Mouse (Mus musculus): ENCODE results near the gene Cetn4. TPM values are rescaled to one million over a fixed set of nuclear protein-coding genes. Genes with fewer than 3 reads are reported as not detected.

The Cetn4 gene
- polyA plus RNA-seq, 1 experiment from 2014 or later = 2.9 TPM

DNA sequence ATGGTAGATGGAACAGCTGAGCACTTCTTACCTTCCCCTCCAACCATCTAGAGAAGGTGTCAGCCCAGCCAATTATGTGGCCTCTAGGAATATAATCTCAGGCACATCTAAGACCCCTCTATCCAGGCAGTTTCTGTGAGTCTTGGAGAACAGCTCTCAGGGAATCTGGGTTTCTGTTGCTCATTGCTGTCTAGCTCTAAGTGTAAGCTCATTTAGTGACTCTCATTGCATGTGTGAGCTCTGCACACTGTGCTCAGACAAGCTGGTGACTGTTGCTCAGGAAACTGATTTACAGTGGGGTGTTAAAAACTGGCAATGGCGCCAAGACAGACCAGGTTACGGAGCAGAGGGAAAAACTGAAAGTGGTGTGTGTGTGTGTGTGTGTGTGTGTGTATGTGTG is 20.6 kb downstream of the Cetn4 start:
- no peak for ATAC-seq (ENCODE audit: low FRiP score)
- WGBS = 100% methylated on average over 2 of the region's 2 CpGs
- H3K4me2 ChIP-seq (replicated peaks) = no peak overlapping the region
- no peak overlapping the region for H3K9ac ChIP-seq
- no peaks in the 10 kb centered on the region for H3K36me3 ChIP-seq
- H3K9me3 ChIP-seq (replicated peaks) = no peaks in the 10 kb centered on the region
- no peak overlapping the region for H3K27ac ChIP-seq
- no peaks in the 10 kb centered on the region for H3K27me3 ChIP-seq
- H3K4me1 ChIP-seq = 0 out of 2 replicates have a peak, but pooled peaks cover 3% of the 10 kb centered on the region
- no peak overlapping the region for H3K4me3 ChIP-seq

DNA sequence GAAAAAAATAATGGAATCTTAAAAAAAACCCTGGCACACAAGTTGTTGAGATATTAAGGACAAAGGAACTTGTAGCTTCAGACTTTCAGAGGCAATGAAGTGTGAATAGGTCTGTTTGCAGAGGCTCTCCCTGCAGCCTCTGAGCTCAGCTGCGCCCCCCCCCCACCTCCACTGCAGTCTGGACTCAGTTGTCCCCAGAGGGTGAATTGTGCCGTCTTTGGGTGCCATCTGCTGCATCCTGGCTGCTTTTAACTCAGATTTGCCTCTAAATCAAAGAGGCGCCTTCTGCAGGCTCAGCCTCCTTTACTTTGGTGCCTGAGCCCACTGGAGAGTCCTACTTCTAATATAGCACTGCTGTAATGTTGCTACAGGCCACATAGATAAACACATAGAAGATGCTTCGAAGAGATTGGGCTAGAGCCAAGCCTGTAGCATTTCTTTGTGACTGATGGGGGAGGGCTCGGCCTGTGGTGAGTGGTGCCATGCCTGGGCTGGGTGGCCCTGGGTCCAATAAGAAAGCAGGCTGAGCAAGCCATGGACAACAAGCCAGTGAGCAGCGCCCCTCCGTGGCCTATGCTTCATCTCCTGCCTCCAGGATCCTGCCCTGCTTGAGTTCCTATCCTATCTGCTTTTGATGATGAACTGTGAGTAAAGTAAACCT is 21.5 kb downstream of the Cetn4 start:
- H3K4me2 ChIP-seq (replicated peaks) = no peak overlapping the region
- no peaks in the 10 kb centered on the region for H3K27me3 ChIP-seq
- 69% methylated on average over 7 of the region's 7 CpGs for WGBS
- no peaks in the 10 kb centered on the region for H3K36me3 ChIP-seq
- H3K9ac ChIP-seq = no peak overlapping the region
- H3K4me1 ChIP-seq = 0 out of 2 replicates have a peak, but pooled peaks cover 3% of the 10 kb centered on the region
- H3K27ac ChIP-seq = no peak overlapping the region
- 0 out of 2 replicates have a peak, but pooled peaks have one; percentile 32 for ATAC-seq (ENCODE audit: low FRiP score)
- H3K4me3 ChIP-seq = no peak overlapping the region
- no peaks in the 10 kb centered on the region for H3K9me3 ChIP-seq (replicated peaks)

GRCm38 (mm10) chr3:37289237-37289636 is 23.3 kb downstream of the Cetn4 start:
- 98% methylated on average over 2 of the region's 2 CpGs for WGBS
- Histone ChIP-seq H3K4me3 (no peak overlapping the region), H3K9ac (no peak overlapping the region), H3K27ac (no peak overlapping the region), H3K9me3 (replicated peaks) (no peaks in the 10 kb centered on the region), H3K4me1 (0 out of 2 replicates have a peak, but pooled peaks cover 3% of the 10 kb centered on the region), H3K4me2 (replicated peaks) (no peak overlapping the region), H3K27me3 (no peaks in the 10 kb centered on the region), H3K36me3 (no peaks in the 10 kb centered on the region)
- no peak for ATAC-seq (ENCODE audit: low FRiP score)

- Histone ChIP-seq H3K9ac (no peak overlapping the region), H3K4me1 (no peaks in the 10 kb centered on the region), H3K9me3 (replicated peaks) (no peaks in the 10 kb centered on the region), H3K27me3 (no peaks in the 10 kb centered on the region), H3K4me2 (replicated peaks) (no peak overlapping the region), H3K27ac (no peak overlapping the region), H3K36me3 (no peaks in the 10 kb centered on the region), H3K4me3 (no peak overlapping the region)
- WGBS = 82% methylated on average over 4 of the region's 4 CpGs
- ATAC-seq (ENCODE audit: low FRiP score) = no peak
These were observed 29.3 kb downstream of the Cetn4 start for GRCm38 (mm10) chr3:37283234-37283633.

- no peaks in the 10 kb centered on the region for H3K4me1 ChIP-seq
- no peak for ATAC-seq (ENCODE audit: low FRiP score)
- H3K27ac ChIP-seq = no peak overlapping the region
- H3K4me2 ChIP-seq (replicated peaks) = no peak overlapping the region
- H3K36me3 ChIP-seq = no peaks in the 10 kb centered on the region
- H3K27me3 ChIP-seq = no peaks in the 10 kb centered on the region
- 78% methylated on average over 11 of the region's 11 CpGs for WGBS
- no peak overlapping the region for H3K9ac ChIP-seq
- H3K9me3 ChIP-seq (replicated peaks) = no peaks in the 10 kb centered on the region
- H3K4me3 ChIP-seq = no peak overlapping the region
These were observed 30.1 kb downstream of the Cetn4 start for GRCm38 (mm10) chr3:37282299-37282922.

- H3K4me2 ChIP-seq (replicated peaks) = no peak overlapping the region
- 78% methylated on average over 8 of the region's 8 CpGs for WGBS
- H3K27ac ChIP-seq = no peak overlapping the region
- no peaks in the 10 kb centered on the region for H3K27me3 ChIP-seq
- no peaks in the 10 kb centered on the region for H3K9me3 ChIP-seq (replicated peaks)
- H3K36me3 ChIP-seq = no peaks in the 10 kb centered on the region
- H3K4me1 ChIP-seq = no peaks in the 10 kb centered on the region
- no peak overlapping the region for H3K9ac ChIP-seq
- no peak for ATAC-seq (ENCODE audit: low FRiP score)
- no peak overlapping the region for H3K4me3 ChIP-seq
These were observed 31.6 kb downstream of the Cetn4 start for GRCm38 (mm10) chr3:37280871-37281270.

GRCm38 (mm10) chr3:37280221-37280620 is 32.3 kb downstream of the Cetn4 start:
- no peak overlapping the region for H3K27ac ChIP-seq
- H3K9ac ChIP-seq = no peak overlapping the region
- ATAC-seq (ENCODE audit: low FRiP score) = no peak
- 72% methylated on average over 1 of the region's 1 CpGs for WGBS
- H3K9me3 ChIP-seq (replicated peaks) = no peaks in the 10 kb centered on the region
- no peaks in the 10 kb centered on the region for H3K27me3 ChIP-seq
- no peaks in the 10 kb centered on the region for H3K4me1 ChIP-seq
- H3K4me2 ChIP-seq (replicated peaks) = no peak overlapping the region
- H3K4me3 ChIP-seq = no peak overlapping the region
- no peaks in the 10 kb centered on the region for H3K36me3 ChIP-seq

DNA sequence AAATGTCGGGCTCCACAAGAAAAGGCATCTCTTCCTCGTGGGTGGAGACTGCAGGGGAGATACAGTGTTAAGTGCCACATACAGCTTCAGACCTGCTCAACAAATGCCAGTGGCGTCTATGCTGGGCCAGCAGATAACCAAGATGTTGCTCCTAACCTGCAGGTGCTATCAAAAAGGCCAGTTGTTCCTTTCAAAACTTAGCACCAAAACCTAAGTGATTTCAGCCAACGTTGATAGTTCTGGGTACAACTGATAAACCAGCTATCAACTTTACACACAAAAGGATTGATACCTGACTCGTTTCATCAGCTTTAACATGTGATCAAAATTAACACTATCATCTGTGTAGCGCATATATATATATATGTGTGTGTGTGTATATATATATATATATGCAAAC is 37.8 kb downstream of the Cetn4 start:
- H3K9me3 ChIP-seq (replicated peaks) = no peaks in the 10 kb centered on the region
- H3K4me3 ChIP-seq = no peak overlapping the region
- H3K27me3 ChIP-seq = no peaks in the 10 kb centered on the region
- H3K27ac ChIP-seq = no peak overlapping the region
- no peak overlapping the region for H3K4me2 ChIP-seq (replicated peaks)
- H3K9ac ChIP-seq = no peak overlapping the region
- H3K4me1 ChIP-seq = no peaks in the 10 kb centered on the region
- no peaks in the 10 kb centered on the region for H3K36me3 ChIP-seq
- no peak for ATAC-seq (ENCODE audit: low FRiP score)
- 85% methylated on average over 6 of the region's 6 CpGs for WGBS

DNA sequence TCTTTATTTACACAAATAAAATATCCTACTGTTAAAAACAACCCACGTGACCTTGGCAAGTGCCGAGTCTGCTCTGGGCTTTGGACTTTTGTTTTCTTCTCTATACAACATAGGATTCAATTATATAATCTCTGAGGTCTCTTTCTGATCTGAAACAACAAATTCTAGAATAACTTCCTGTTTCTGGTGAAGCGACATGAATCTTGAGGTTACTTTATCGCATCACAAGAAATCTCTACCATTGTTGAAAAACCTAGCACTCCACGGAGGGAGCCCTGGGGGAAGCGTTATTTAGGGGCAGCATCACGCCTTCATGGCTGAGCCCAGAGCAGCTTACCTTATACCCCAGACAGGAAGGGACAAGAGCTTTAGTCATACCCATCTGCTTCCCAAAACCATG is 39.4 kb downstream of the Cetn4 start:
- H3K9me3 ChIP-seq (replicated peaks) = no peaks in the 10 kb centered on the region
- no peak overlapping the region for H3K4me3 ChIP-seq
- H3K4me2 ChIP-seq (replicated peaks) = no peak overlapping the region
- H3K27ac ChIP-seq = no peak overlapping the region
- WGBS = 86% methylated on average over 7 of the region's 7 CpGs
- H3K27me3 ChIP-seq = no peaks in the 10 kb centered on the region
- no peak overlapping the region for H3K9ac ChIP-seq
- no peaks in the 10 kb centered on the region for H3K4me1 ChIP-seq
- no peaks in the 10 kb centered on the region for H3K36me3 ChIP-seq
- ATAC-seq (ENCODE audit: low FRiP score) = no peak

GRCm38 (mm10) chr3:37271209-37271608 is 41.3 kb downstream of the Cetn4 start:
- Histone ChIP-seq H3K9ac (no peak overlapping the region), H3K4me1 (no peaks in the 10 kb centered on the region), H3K4me2 (replicated peaks) (no peak overlapping the region), H3K27me3 (no peaks in the 10 kb centered on the region), H3K4me3 (no peak overlapping the region), H3K36me3 (no peaks in the 10 kb centered on the region), H3K9me3 (replicated peaks) (no peaks in the 10 kb centered on the region), H3K27ac (no peak overlapping the region)
- 6% methylated on average over 1 of the region's 1 CpGs for WGBS
- no peak for ATAC-seq (ENCODE audit: low FRiP score)

GRCm38 (mm10) chr3:37269926-37270325 is 42.6 kb downstream of the Cetn4 start:
- Histone ChIP-seq H3K4me2 (replicated peaks) (no peak overlapping the region), H3K4me1 (no peaks in the 10 kb centered on the region), H3K9ac (no peak overlapping the region), H3K4me3 (no peak overlapping the region), H3K27ac (no peak overlapping the region), H3K36me3 (no peaks in the 10 kb centered on the region), H3K9me3 (replicated peaks) (no peaks in the 10 kb centered on the region), H3K27me3 (no peaks in the 10 kb centered on the region)
- no peak for ATAC-seq (ENCODE audit: low FRiP score)
- 84% methylated on average over 4 of the region's 4 CpGs for WGBS

DNA sequence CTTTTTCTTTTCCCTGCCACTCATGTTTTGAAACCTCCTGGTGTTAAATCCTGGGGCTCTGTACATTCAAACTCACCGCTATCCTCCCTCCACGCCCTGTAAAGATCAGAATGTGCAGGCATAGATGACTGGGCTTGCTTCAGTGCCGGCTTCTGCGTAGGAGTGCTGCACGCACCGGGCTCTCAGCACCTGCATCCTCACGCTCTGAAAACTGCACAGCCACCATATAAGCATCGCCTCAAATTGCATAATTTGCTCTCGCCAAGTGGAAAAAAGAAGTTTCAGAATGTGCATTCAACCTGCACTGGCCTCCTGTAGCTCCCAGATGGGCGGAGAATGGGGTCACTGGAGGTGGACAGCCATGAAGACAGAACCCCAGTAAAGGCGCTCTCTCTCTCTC is 44.2 kb downstream of the Cetn4 start:
- WGBS = 85% methylated on average over 11 of the region's 11 CpGs
- ATAC-seq (ENCODE audit: low FRiP score) = no peak

More for the DNA sequence above, 44.2 kb downstream of the Cetn4 start:
- Histone ChIP-seq H3K4me3 (no peak overlapping the region), H3K9ac (no peak overlapping the region), H3K27ac (no peak overlapping the region), H3K36me3 (no peaks in the 10 kb centered on the region), H3K9me3 (replicated peaks) (no peaks in the 10 kb centered on the region), H3K4me1 (no peaks in the 10 kb centered on the region), H3K27me3 (no peaks in the 10 kb centered on the region), H3K4me2 (replicated peaks) (no peak overlapping the region)
